Mouse (Mus musculus): Measurements from ENCODE around the gene Hoxa1. TPM values are rescaled to one million over a fixed set of nuclear protein-coding genes. Genes with fewer than 3 reads are reported as not detected.

The Hoxa1 gene
- polyA plus RNA-seq, 1 experiment from 2014 or later, result 1.4 TPM

DNA sequence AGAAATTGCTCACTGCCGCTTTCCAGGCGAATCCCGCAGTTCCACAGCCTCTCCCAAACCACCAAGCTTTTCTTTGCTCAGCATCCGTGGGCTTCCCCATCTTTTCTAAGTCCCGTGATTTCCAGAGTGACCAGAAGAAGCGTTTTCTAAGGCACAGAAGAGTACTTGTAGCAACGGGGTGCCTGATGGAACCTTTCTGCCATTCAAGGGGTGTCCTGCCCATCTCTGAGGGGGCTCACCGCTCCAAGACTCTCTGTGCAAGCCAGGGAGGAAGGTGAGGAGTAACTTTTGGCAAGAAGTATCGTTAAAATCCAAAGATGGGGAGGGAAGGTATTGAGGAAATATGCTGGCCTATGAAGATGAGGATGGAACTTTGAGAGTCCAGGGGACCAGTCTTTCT, 19.7 kb upstream of the Hoxa1 start:
- ATAC-seq (ENCODE audit: low read depth), result no peak
- no peak overlapping the region; the same call in 1 of the 2 replicates for H3K27ac ChIP-seq (replicated peaks; ENCODE audit: low read depth, low read length)
- no peaks in the 10 kb centered on the region for H3K4me1 ChIP-seq (ENCODE audit: control insufficient read depth, insufficient read depth, low read length)
- no peak for DNase-seq (ENCODE audit: low spot score)
- H3K27me3 ChIP-seq (replicated peaks; ENCODE audit: control insufficient read depth, insufficient read depth, low read length), result peaks cover 98% of the 10 kb centered on the region
- H3K9me3 ChIP-seq (ENCODE audit: control insufficient read depth, low read length), result no peaks in the 10 kb centered on the region
- peak overlapping the region; percentile 36; the same call in 1 of the 2 replicates for H3K4me2 ChIP-seq (ENCODE audit: low read depth, low read length)
- peak overlapping the region; percentile 43; the same call in 1 of the 2 replicates for H3K9ac ChIP-seq (ENCODE audit: low read depth, low read length)
- H3K4me3 ChIP-seq (ENCODE audit: low read depth, low read length), result peak overlapping the region; percentile 30; the same call in 1 of the 2 replicates
- 6% methylated on average over 9 of the region's 9 CpGs for WGBS
- no peaks in the 10 kb centered on the region for H3K36me3 ChIP-seq (ENCODE audit: control insufficient read depth, insufficient read depth, low read length)

- Histone ChIP-seq H3K9me3 (ENCODE audit: control insufficient read depth, low read length) (no peaks in the 10 kb centered on the region), H3K9ac (ENCODE audit: low read depth, low read length) (peak within 1 kb of the TSS; percentile 43; the same call in 1 of the 2 replicates), H3K27me3 (replicated peaks; ENCODE audit: control insufficient read depth, insufficient read depth, low read length) (peaks cover 98% of the 10 kb centered on the region), H3K4me3 (ENCODE audit: low read depth, low read length) (peak within 1 kb of the TSS; percentile 30; the same call in 1 of the 2 replicates), H3K4me2 (ENCODE audit: low read depth, low read length) (peak within 1 kb of the TSS; percentile 36), H3K27ac (replicated peaks; ENCODE audit: low read depth, low read length) (no peak within 1 kb of the TSS; the same call in 1 of the 2 replicates), H3K36me3 (ENCODE audit: control insufficient read depth, insufficient read depth, low read length) (no peaks in the 10 kb centered on the region), H3K4me1 (ENCODE audit: control insufficient read depth, insufficient read depth, low read length) (no peaks in the 10 kb centered on the region)
- no peak for ATAC-seq (ENCODE audit: low read depth)
- no peak for DNase-seq (ENCODE audit: low spot score)
- WGBS, result 2% methylated on average over 36 of the region's 36 CpGs
Measured at GRCm38 (mm10) chr6:52177061-52177735, 19.1 kb upstream of the Hoxa1 start, which contains the start of gene 5730596B20Rik. Gene 5730596B20Rik, plus strand, starts transcription at chr6:52177498.

DNA sequence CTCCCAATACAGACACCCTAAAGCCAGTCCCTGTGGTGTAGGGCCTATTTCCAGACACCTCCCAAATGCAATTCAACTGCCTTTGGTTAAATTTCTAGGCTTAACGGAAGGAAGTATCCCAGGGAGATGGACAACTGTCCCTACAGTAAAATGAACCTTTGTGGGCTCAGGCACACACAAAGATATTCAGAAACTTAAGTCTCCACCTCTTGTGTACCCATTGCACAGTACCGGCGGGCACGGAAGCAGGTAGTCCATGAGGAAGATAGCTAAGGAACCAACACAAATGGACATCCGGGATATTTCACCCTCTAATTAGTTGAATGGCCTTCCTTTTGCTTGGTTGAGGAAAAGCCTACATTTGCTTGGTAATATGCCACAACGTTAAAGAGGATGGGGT, 18.3 kb upstream of the Hoxa1 start:
- peak overlapping the region; percentile 36; the same call in 1 of the 2 replicates for H3K4me2 ChIP-seq (ENCODE audit: low read depth, low read length)
- ATAC-seq (ENCODE audit: low read depth) (no peak), DNase-seq (ENCODE audit: low spot score) (no peak)
- H3K4me3 ChIP-seq (ENCODE audit: low read depth, low read length), result peak overlapping the region; percentile 30; the same call in 1 of the 2 replicates
- no peaks in the 10 kb centered on the region for H3K4me1 ChIP-seq (ENCODE audit: control insufficient read depth, insufficient read depth, low read length)
- no peaks in the 10 kb centered on the region for H3K36me3 ChIP-seq (ENCODE audit: control insufficient read depth, insufficient read depth, low read length)
- H3K27me3 ChIP-seq (replicated peaks; ENCODE audit: control insufficient read depth, insufficient read depth, low read length), result peaks cover 98% of the 10 kb centered on the region
- 3% methylated on average over 6 of the region's 6 CpGs for WGBS
- no peak overlapping the region for H3K9ac ChIP-seq (ENCODE audit: low read depth, low read length)
- no peak overlapping the region; the same call in 1 of the 2 replicates for H3K27ac ChIP-seq (replicated peaks; ENCODE audit: low read depth, low read length)
- H3K9me3 ChIP-seq (ENCODE audit: control insufficient read depth, low read length), result no peaks in the 10 kb centered on the region

- Histone ChIP-seq H3K27ac (replicated peaks; ENCODE audit: low read depth, low read length) (no peak overlapping the region; the same call in 1 of the 2 replicates), H3K9ac (ENCODE audit: low read depth, low read length) (peak overlapping the region; percentile 57), H3K4me3 (ENCODE audit: low read depth, low read length) (peak overlapping the region; percentile 30), H3K4me1 (ENCODE audit: control insufficient read depth, insufficient read depth, low read length) (no peaks in the 10 kb centered on the region), H3K4me2 (ENCODE audit: low read depth, low read length) (peak overlapping the region; percentile 36), H3K27me3 (replicated peaks; ENCODE audit: control insufficient read depth, insufficient read depth, low read length) (peaks cover 98% of the 10 kb centered on the region), H3K9me3 (ENCODE audit: control insufficient read depth, low read length) (no peaks in the 10 kb centered on the region), H3K36me3 (ENCODE audit: control insufficient read depth, insufficient read depth, low read length) (no peaks in the 10 kb centered on the region)
- WGBS, result 0% methylated on average over 13 of the region's 35 CpGs
- no peak for DNase-seq (ENCODE audit: low spot score)
- ATAC-seq (ENCODE audit: low read depth), result 0 out of 2 replicates have a peak, but pooled peaks have one; percentile 14
Measured at GRCm38 (mm10) chr6:52175864-52176263, 17.7 kb upstream of the Hoxa1 start.

GRCm38 (mm10) chr6:52174968-52175751, 17.0 kb upstream of the Hoxa1 start:
- Histone ChIP-seq H3K9me3 (ENCODE audit: control insufficient read depth, low read length) (no peaks in the 10 kb centered on the region), H3K4me3 (ENCODE audit: low read depth, low read length) (peak overlapping the region; percentile 30), H3K36me3 (ENCODE audit: control insufficient read depth, insufficient read depth, low read length) (no peaks in the 10 kb centered on the region), H3K9ac (ENCODE audit: low read depth, low read length) (peak overlapping the region; percentile 57), H3K4me1 (ENCODE audit: control insufficient read depth, insufficient read depth, low read length) (no peaks in the 10 kb centered on the region), H3K27me3 (replicated peaks; ENCODE audit: control insufficient read depth, insufficient read depth, low read length) (peaks cover 99% of the 10 kb centered on the region), H3K27ac (replicated peaks; ENCODE audit: low read depth, low read length) (no peak overlapping the region; the same call in 1 of the 2 replicates), H3K4me2 (ENCODE audit: low read depth, low read length) (peak overlapping the region; percentile 36)
- ATAC-seq (ENCODE audit: low read depth) (peak; percentile 20; the same call in 1 of the 2 replicates), DNase-seq (ENCODE audit: low spot score) (no peak)
- WGBS, result 2% methylated on average over 22 of the region's 41 CpGs

- H3K9ac ChIP-seq (ENCODE audit: low read depth, low read length), result no peak overlapping the region
- ATAC-seq (ENCODE audit: low read depth) (no peak), DNase-seq (ENCODE audit: low spot score) (no peak)
- H3K36me3 ChIP-seq (ENCODE audit: control insufficient read depth, insufficient read depth, low read length), result no peaks in the 10 kb centered on the region
- H3K4me2 ChIP-seq (ENCODE audit: low read depth, low read length), result peak overlapping the region; percentile 50; the same call in 1 of the 2 replicates
- H3K27ac ChIP-seq (replicated peaks; ENCODE audit: low read depth, low read length), result no peak overlapping the region
- 5% methylated on average over 4 of the region's 4 CpGs for WGBS
- no peaks in the 10 kb centered on the region for H3K4me1 ChIP-seq (ENCODE audit: control insufficient read depth, insufficient read depth, low read length)
- no peaks in the 10 kb centered on the region for H3K9me3 ChIP-seq (ENCODE audit: control insufficient read depth, low read length)
- no peak overlapping the region for H3K4me3 ChIP-seq (ENCODE audit: low read depth, low read length)
- peaks cover 94% of the 10 kb centered on the region for H3K27me3 ChIP-seq (replicated peaks; ENCODE audit: control insufficient read depth, insufficient read depth, low read length)
Measured at GRCm38 (mm10) chr6:52173648-52174047, 15.5 kb upstream of the Hoxa1 start.

DNA sequence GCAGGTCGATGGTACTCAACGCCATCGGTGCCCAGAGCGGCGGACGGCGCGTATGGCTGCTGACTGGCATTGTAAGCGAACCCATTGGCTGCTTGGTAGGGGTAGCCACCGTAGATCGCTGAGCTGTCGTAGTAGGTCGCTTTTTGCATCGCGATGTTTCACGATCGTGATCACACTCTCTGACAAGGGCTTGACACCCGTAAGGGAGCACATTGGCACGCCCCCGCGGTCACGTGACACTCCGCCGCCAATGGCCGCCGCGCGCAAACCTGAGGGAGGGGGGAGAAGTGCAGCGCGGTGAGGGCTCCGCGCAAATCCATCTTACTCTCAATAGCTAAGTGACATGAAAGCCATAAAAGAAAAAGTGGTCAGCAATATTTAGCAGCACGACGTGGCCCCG, 14.4 kb upstream of the Hoxa1 start:
- H3K36me3 ChIP-seq (ENCODE audit: control insufficient read depth, insufficient read depth, low read length), result no peaks in the 10 kb centered on the region
- peak overlapping the region; percentile 49; the same call in 1 of the 2 replicates for H3K9ac ChIP-seq (ENCODE audit: low read depth, low read length)
- DNase-seq (ENCODE audit: low spot score) (peak; percentile 72), ATAC-seq (ENCODE audit: low read depth) (peak; percentile 63; the same call in 1 of the 2 replicates)
- peak overlapping the region; percentile 28 for H3K4me3 ChIP-seq (ENCODE audit: low read depth, low read length)
- peak overlapping the region; percentile 50 for H3K4me2 ChIP-seq (ENCODE audit: low read depth, low read length)
- H3K4me1 ChIP-seq (ENCODE audit: control insufficient read depth, insufficient read depth, low read length), result no peaks in the 10 kb centered on the region
- no peaks in the 10 kb centered on the region for H3K9me3 ChIP-seq (ENCODE audit: control insufficient read depth, low read length)
- under 1% methylated on average over 34 of the region's 35 CpGs for WGBS
- H3K27me3 ChIP-seq (replicated peaks; ENCODE audit: control insufficient read depth, insufficient read depth, low read length), result peaks cover 95% of the 10 kb centered on the region
- no peak overlapping the region; the same call in 1 of the 2 replicates for H3K27ac ChIP-seq (replicated peaks; ENCODE audit: low read depth, low read length)

DNA sequence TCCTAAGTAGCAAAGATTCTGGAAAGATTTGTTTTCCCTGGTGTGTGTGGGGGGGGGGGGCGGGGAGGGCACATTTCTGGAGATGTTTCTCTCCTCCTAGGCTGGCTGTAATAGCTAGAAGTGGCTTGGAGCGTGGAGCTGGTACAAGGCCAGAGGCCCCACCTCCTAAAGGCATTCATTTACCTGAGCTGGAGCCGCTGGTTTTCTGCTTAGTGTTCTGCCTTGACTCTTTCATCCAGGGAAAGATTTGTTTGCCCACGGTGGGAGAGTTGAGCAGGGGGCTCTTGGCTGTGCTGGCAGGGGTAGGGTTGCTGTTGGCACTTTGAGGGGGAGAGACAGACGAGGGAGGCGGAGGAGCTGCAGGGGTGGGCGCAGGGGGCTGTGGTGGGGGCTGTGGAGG, 13.8 kb upstream of the Hoxa1 start:
- H3K4me1 ChIP-seq (ENCODE audit: control insufficient read depth, insufficient read depth, low read length), result no peaks in the 10 kb centered on the region
- H3K27ac ChIP-seq (replicated peaks; ENCODE audit: low read depth, low read length), result no peak overlapping the region; the same call in 1 of the 2 replicates
- peak overlapping the region; percentile 49; the same call in 1 of the 2 replicates for H3K9ac ChIP-seq (ENCODE audit: low read depth, low read length)
- peaks cover 95% of the 10 kb centered on the region for H3K27me3 ChIP-seq (replicated peaks; ENCODE audit: control insufficient read depth, insufficient read depth, low read length)
- H3K4me3 ChIP-seq (ENCODE audit: low read depth, low read length), result peak overlapping the region; percentile 28
- no peaks in the 10 kb centered on the region for H3K36me3 ChIP-seq (ENCODE audit: control insufficient read depth, insufficient read depth, low read length)
- WGBS, result 7% methylated on average over 3 of the region's 7 CpGs
- DNase-seq (ENCODE audit: low spot score) (no peak), ATAC-seq (ENCODE audit: low read depth) (no peak)
- H3K9me3 ChIP-seq (ENCODE audit: control insufficient read depth, low read length), result no peaks in the 10 kb centered on the region
- H3K4me2 ChIP-seq (ENCODE audit: low read depth, low read length), result peak overlapping the region; percentile 50
